Mouse (Mus musculus): ENCODE results near the gene Tomm40l. TPM values are rescaled to one million over a fixed set of nuclear protein-coding genes. Genes with fewer than 3 reads are reported as not detected.

The Tomm40l gene
- polyA plus RNA-seq, 1 experiment from 2014 or later = 16.5 TPM

DNA sequence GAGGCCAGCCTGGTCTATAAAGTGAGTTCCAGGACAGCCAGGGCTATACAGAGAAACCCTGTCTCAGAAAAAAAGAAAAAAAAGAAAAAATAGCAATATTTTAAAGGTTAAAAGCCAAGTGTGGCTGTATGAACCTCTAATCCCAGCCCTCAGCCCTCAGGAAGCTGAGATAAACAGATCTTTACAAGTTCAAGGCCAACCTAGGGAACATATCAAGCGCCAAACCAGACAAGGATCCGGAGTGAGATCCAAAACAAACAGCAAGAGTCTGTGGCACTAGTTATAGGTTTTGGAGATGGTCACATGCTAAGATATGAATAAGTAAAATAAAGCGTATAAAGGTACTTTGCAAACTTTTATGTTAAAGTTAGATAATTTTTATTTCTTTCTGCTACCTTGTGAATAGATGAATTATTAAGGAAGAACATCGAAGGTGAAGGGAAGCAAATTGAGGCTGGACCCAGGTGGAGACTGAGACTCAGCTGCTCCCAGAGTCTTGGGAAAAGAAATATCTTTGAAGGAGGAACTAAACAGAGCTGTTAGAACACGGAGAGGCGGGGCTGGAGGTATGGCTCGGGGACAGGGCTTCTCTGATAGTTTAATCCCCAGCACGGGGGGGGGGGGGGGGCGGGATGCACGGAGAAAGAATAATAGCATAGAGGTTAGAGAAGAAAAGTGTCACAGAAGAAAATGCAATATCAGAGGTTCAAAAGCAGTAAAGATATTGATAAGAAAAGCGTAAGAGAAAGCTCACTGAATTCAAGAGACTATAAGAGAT lies 18.7 kb downstream of the Tomm40l start:
- H3K4me1 ChIP-seq (replicated peaks; ENCODE audit: control insufficient read depth, insufficient read depth, low read length) = 0 out of 2 replicates have a peak, but pooled peaks cover 3% of the 10 kb centered on the region
- H3K9me3 ChIP-seq (ENCODE audit: control insufficient read depth) = no peaks in the 10 kb centered on the region
- WGBS = 45% methylated on average over 9 of the region's 11 CpGs
- no peaks in the 10 kb centered on the region for H3K27me3 ChIP-seq (replicated peaks; ENCODE audit: control insufficient read depth, insufficient read depth, low read length)
- peak overlapping the region; percentile 37; the same call in 1 of the 2 replicates for H3K4me2 ChIP-seq (replicated peaks; ENCODE audit: low read depth)
- H3K9ac ChIP-seq (ENCODE audit: low read depth, low read length) = no peak overlapping the region
- peak; percentile 17; the same call in 1 of the 2 replicates for ATAC-seq
- no peak overlapping the region for H3K4me3 ChIP-seq (ENCODE audit: low read depth, low read length)
- no peak overlapping the region for H3K27ac ChIP-seq (ENCODE audit: low read depth, low read length)
- no peak for TF ChIP-seq CTCF (IDR thresholded peaks at IDR 0.05; ENCODE audit: low read depth)
- H3K36me3 ChIP-seq (ENCODE audit: control insufficient read depth, insufficient read depth) = no peaks in the 10 kb centered on the region

DNA sequence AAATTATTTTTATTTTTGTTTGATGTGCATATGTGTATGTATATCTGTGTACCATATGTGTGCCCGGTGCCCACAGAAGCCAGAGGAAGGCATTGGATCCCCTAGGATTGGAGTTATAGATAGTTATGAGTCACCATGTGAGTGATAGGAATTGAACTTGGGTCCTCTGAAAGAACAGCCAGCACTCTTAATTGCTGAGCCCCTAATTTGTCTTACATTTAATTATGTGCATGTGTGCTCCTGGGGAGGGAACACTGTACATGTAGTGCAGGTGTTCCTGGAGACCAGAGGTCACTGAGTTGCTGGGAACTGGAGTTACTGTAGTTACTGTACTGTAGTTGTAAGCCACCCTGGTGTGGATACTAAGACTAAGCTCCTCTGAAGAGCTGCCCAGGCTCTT lies 21.5 kb downstream of the Tomm40l start:
- Histone ChIP-seq H3K4me3 (ENCODE audit: low read depth, low read length) (no peak overlapping the region), H3K9me3 (ENCODE audit: control insufficient read depth) (no peaks in the 10 kb centered on the region), H3K27ac (ENCODE audit: low read depth, low read length) (no peak overlapping the region), H3K4me2 (replicated peaks; ENCODE audit: low read depth) (no peak overlapping the region), H3K27me3 (replicated peaks; ENCODE audit: control insufficient read depth, insufficient read depth, low read length) (peaks cover 10% of the 10 kb centered on the region; the same call in 1 of the 2 replicates), H3K4me1 (replicated peaks; ENCODE audit: control insufficient read depth, insufficient read depth, low read length) (peaks cover 3% of the 10 kb centered on the region; the same call in 1 of the 2 replicates), H3K9ac (ENCODE audit: low read depth, low read length) (no peak overlapping the region), H3K36me3 (ENCODE audit: control insufficient read depth, insufficient read depth) (no peaks in the 10 kb centered on the region)
- WGBS = 80% methylated on average over 1 of the region's 1 CpGs
- ATAC-seq = no peak
- TF ChIP-seq CTCF (IDR thresholded peaks at IDR 0.05; ENCODE audit: low read depth) = no peak

DNA sequence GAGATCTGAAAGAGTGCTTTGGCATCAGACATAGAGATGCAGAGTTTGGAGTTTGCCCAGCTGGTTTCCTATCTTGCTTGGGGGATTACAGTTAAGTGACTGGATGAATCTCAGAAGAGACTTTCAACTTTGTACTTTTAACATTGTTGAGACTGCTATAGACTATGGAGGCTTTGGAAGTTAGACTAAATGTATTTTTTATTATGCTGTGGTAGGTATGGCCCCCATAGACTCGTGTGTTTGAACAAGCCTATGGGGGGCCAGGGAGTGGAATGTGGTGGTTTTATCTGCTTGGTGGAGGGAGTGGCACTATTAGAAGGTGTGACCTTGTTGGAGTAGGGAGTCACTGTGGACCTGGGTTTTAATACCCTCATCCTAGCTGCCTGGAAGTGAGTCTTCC lies 22.8 kb downstream of the Tomm40l start:
- WGBS = 38% methylated on average over 1 of the region's 1 CpGs
- ATAC-seq = peak; percentile 58; the same call in 1 of the 2 replicates
- Histone ChIP-seq H3K9me3 (ENCODE audit: control insufficient read depth) (no peaks in the 10 kb centered on the region), H3K4me1 (replicated peaks; ENCODE audit: control insufficient read depth, insufficient read depth, low read length) (peaks cover 3% of the 10 kb centered on the region; the same call in 1 of the 2 replicates), H3K36me3 (ENCODE audit: control insufficient read depth, insufficient read depth) (no peaks in the 10 kb centered on the region), H3K4me2 (replicated peaks; ENCODE audit: low read depth) (no peak overlapping the region), H3K4me3 (ENCODE audit: low read depth, low read length) (no peak overlapping the region), H3K27me3 (replicated peaks; ENCODE audit: control insufficient read depth, insufficient read depth, low read length) (peaks cover 22% of the 10 kb centered on the region), H3K27ac (ENCODE audit: low read depth, low read length) (no peak overlapping the region; the same call in 1 of the 2 replicates), H3K9ac (ENCODE audit: low read depth, low read length) (no peak overlapping the region)
- TF ChIP-seq CTCF (IDR thresholded peaks at IDR 0.05; ENCODE audit: low read depth) = no peak

DNA sequence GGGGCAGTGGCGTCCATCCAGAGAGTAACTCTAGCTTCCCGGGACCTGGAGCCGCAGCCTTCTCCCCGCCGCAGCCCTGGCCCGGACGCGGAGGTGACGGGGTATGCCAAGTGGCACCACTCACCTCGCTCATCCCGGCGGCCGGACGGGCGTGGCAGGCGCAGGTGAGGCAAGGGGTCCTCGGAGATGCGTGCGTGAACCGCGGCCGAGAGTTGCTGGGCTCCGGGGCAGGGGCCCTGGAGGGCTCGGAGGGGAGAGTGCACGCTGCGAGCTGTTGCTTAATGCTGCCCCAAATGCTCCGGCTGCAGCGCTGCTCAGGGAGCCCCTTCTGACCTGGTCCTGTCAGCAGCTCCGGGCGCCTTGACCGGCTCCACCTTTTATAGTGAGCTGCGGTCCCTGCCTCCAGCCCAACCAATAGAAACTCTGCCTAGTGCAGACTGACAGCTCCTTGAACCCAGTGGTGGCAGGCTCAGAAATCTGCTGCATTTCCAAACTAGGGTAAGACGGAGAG lies 26.4 kb downstream of the Tomm40l start, which contains the start of gene Pcp4l1:
TSS of gene Pcp4l1 (minus strand) at position 382 of the 511 bp plus-strand sequence.
- H3K4me1 ChIP-seq (replicated peaks; ENCODE audit: control insufficient read depth, insufficient read depth, low read length) = no peaks in the 10 kb centered on the region; the same call in 1 of the 2 replicates
- H3K9ac ChIP-seq (ENCODE audit: low read depth, low read length) = peak within 1 kb of the TSS; percentile 50; the same call in 1 of the 2 replicates
- TF ChIP-seq CTCF (IDR thresholded peaks at IDR 0.05; ENCODE audit: low read depth) = no peak
- H3K4me3 ChIP-seq (ENCODE audit: low read depth, low read length) = peak within 1 kb of the TSS; percentile 53
- no peaks in the 10 kb centered on the region for H3K36me3 ChIP-seq (ENCODE audit: control insufficient read depth, insufficient read depth)
- H3K4me2 ChIP-seq (replicated peaks; ENCODE audit: low read depth) = peak within 1 kb of the TSS; percentile 77
- H3K27ac ChIP-seq (ENCODE audit: low read depth, low read length) = no peak within 1 kb of the TSS
- peak; percentile 14; the same call in 1 of the 2 replicates for ATAC-seq
- WGBS = 1% methylated on average over 31 of the region's 33 CpGs
- H3K27me3 ChIP-seq (replicated peaks; ENCODE audit: control insufficient read depth, insufficient read depth, low read length) = peaks cover 27% of the 10 kb centered on the region
- no peaks in the 10 kb centered on the region for H3K9me3 ChIP-seq (ENCODE audit: control insufficient read depth)

DNA sequence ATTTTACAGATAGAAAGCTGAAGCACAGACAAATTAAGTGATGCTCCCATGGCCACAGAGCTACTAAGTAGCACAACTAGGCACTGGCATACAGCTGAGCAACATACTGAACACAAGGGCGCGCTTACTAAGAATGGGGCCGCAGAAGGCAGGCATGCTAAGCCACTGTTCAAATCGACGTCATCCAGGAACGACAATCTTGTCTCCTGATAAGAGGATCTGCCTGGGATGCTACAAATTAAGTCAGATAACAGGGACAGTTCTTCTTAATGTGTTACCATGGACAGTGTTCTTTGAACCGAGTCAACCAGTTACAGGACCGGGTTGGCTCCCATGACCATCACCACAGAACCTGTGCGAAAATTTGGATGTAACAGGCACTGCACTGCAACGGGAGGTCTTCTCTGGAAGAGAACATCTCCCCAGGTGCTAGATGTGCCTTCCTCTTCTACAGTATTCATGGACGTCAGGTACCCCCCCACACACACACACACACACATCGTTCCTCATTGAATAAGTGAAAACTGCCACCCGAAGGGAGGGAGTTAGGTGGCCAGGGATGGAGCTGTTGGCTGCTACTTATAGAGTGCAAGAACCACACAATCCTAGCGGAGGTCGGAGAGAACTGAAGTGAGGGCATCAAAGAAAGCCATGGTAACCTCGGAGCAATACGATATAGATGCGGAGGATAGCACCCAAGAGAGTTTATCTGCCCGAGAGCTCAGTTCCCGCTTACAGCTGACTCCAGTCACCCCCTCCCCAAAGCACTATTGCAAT lies 27.1 kb downstream of the Tomm40l start:
- Histone ChIP-seq H3K4me2 (replicated peaks; ENCODE audit: low read depth) (peak overlapping the region; percentile 77), H3K27ac (ENCODE audit: low read depth, low read length) (no peak overlapping the region), H3K27me3 (replicated peaks; ENCODE audit: control insufficient read depth, insufficient read depth, low read length) (peaks cover 27% of the 10 kb centered on the region), H3K9ac (ENCODE audit: low read depth, low read length) (peak overlapping the region; percentile 50; the same call in 1 of the 2 replicates), H3K36me3 (ENCODE audit: control insufficient read depth, insufficient read depth) (no peaks in the 10 kb centered on the region), H3K4me1 (replicated peaks; ENCODE audit: control insufficient read depth, insufficient read depth, low read length) (no peaks in the 10 kb centered on the region; the same call in 1 of the 2 replicates), H3K9me3 (ENCODE audit: control insufficient read depth) (no peaks in the 10 kb centered on the region), H3K4me3 (ENCODE audit: low read depth, low read length) (peak overlapping the region; percentile 53)
- ATAC-seq = no peak
- 0 out of 2 replicates have a peak, but pooled peaks have one; percentile 16 for TF ChIP-seq CTCF (IDR thresholded peaks at IDR 0.05; ENCODE audit: low read depth)
- whole genome bisulfite sequencing = 17% methylated on average over 20 of the region's 20 CpGs
